Comparison of ENCODE assay signal across 8 mouse cellular contexts in genomic region chr3:87884708-87885251, GRCm38 (mm10). TPM values are rescaled to one million over a fixed set of nuclear protein-coding genes. Genes with fewer than 3 reads are reported as not detected.
DNase-seq lines count a peak whose midpoint lies in the region; ATAC-seq and TF ChIP-seq lines count a peak whose summit lies in the region.

No protein-coding gene starts in this region.

- H3K4me2 ChIP-seq in heart, embryonic 13.5 days, result peak overlapping the region; percentile 97
- peak overlapping the region; percentile 87 for H3K4me2 ChIP-seq in lung, embryonic 15.5 days

- no peaks in the 10 kb centered on the region for H3K9me3 ChIP-seq in E14TG2a.4 (ENCODE audit: low read length)
- H3K9me3 ChIP-seq in heart, embryonic 13.5 days, result peaks cover 12% of the 10 kb centered on the region
- H3K9me3 ChIP-seq in lung, embryonic 15.5 days, result 0 out of 2 replicates have a peak, but pooled peaks cover 2% of the 10 kb centered on the region

- H3K4me3 ChIP-seq in E14TG2a.4 (replicated peaks; ENCODE audit: low read length), result peak overlapping the region; percentile 97
- H3K4me3 ChIP-seq in heart, embryonic 13.5 days, result peak overlapping the region; percentile 85
- H3K4me3 ChIP-seq in lung, embryonic 15.5 days, result peak overlapping the region; percentile 97

- no peak for TF ChIP-seq CTCF in E14TG2a.4 (conservative IDR thresholded peaks at IDR 0.05; ENCODE audit: low read length)

- WGBS in heart, embryonic 13.5 days, result under 1% methylated on average over 28 of the region's 28 CpGs
- WGBS in lung, embryonic 15.5 days, result under 1% methylated on average over 26 of the region's 28 CpGs

- H3K36me3 ChIP-seq in E14TG2a.4 (ENCODE audit: insufficient read depth, low read length), result peaks cover 41% of the 10 kb centered on the region
- H3K36me3 ChIP-seq in heart, embryonic 13.5 days, result peaks cover 27% of the 10 kb centered on the region
- peaks cover 14% of the 10 kb centered on the region for H3K36me3 ChIP-seq in lung, embryonic 15.5 days

- H3K4me1 ChIP-seq in E14TG2a.4 (replicated peaks; ENCODE audit: low read depth, low read length), result peaks cover 36% of the 10 kb centered on the region
- peaks cover 24% of the 10 kb centered on the region for H3K4me1 ChIP-seq in heart, embryonic 13.5 days
- H3K4me1 ChIP-seq in lung, embryonic 15.5 days, result peaks cover 16% of the 10 kb centered on the region

- DNase-seq in ZHBTc4 (ENCODE audit: low read depth, low spot score), result peak; percentile 61
- peak; percentile 77 for DNase-seq in embryo, embryonic 9.5 days (ENCODE audit: extremely low spot score)
- DNase-seq in kidney, postnatal 36 days, result peak; percentile 17 to 52
- peak; percentile 28 for DNase-seq in ovary, postnatal 14 days (ENCODE audit: low spot score)

- no peaks in the 10 kb centered on the region for H3K27me3 ChIP-seq in E14TG2a.4 (ENCODE audit: insufficient read depth, low read length)
- H3K27me3 ChIP-seq in heart, embryonic 13.5 days (replicated peaks), result no peaks in the 10 kb centered on the region
- no peaks in the 10 kb centered on the region for H3K27me3 ChIP-seq in lung, embryonic 15.5 days

- H3K27ac ChIP-seq in heart, embryonic 13.5 days (replicated peaks), result peak overlapping the region; percentile 95
- H3K27ac ChIP-seq in lung, embryonic 15.5 days, result peak overlapping the region; percentile 81

- peak overlapping the region; percentile 98 for H3K9ac ChIP-seq in heart, embryonic 13.5 days
- H3K9ac ChIP-seq in lung, embryonic 15.5 days, result peak overlapping the region; percentile 96

- no peak; the same call in none of the 2 replicates for ATAC-seq in heart, embryonic 13.5 days (ENCODE audit: extremely low read depth, insufficient number of reproducible peaks, low FRiP score, low TSS enrichment)
- ATAC-seq in lung, embryonic 15.5 days (ENCODE audit: borderline replicate concordance, extremely low read depth, low FRiP score, low TSS enrichment), result peak; percentile 19; the same call in 1 of the 2 replicates
- ATAC-seq in monocyte, adult 5-6 weeks (replicated peaks; ENCODE audit: insufficient number of reproducible peaks, low FRiP score, low TSS enrichment, poor library complexity, severe bottlenecking), result no peak

RNA-seq across cellular contexts. Expression of gene Prcc, which starts 0.6 kb away (rescaled TPM):
- polyA plus RNA-seq in heart, embryonic 13.5 days (2015; fragmentation: Nextera tagmentation; extraction: Ambion mirVana), result 9.7 and 11.7 TPM in 2 replicates
- polyA plus RNA-seq in lung, embryonic 15.5 days (2015; fragmentation: Nextera tagmentation; extraction: Ambion mirVana), result 12.1 and 12.3 TPM in 2 replicates
- 18.4 to 35.5 TPM (median 22.3 TPM) in 3 replicates for total RNA-seq in monocyte, adult 5-6 weeks (2017)

RNA-seq across cellular contexts. Expression of gene Hdgf, which starts 21.3 kb away (rescaled TPM):
- 127 and 141 TPM in 2 replicates for polyA plus RNA-seq in heart, embryonic 13.5 days (2015; fragmentation: Nextera tagmentation; extraction: Ambion mirVana)
- 258 and 260 TPM in 2 replicates for polyA plus RNA-seq in lung, embryonic 15.5 days (2015; fragmentation: Nextera tagmentation; extraction: Ambion mirVana)
- total RNA-seq in monocyte, adult 5-6 weeks (2017), result 64.5 to 128 TPM (median 77.2 TPM) in 3 replicates

RNA-seq across cellular contexts. Expression of gene Mrpl24, which starts 34.5 kb away (rescaled TPM):
- polyA plus RNA-seq in heart, embryonic 13.5 days (2015; fragmentation: Nextera tagmentation; extraction: Ambion mirVana), result 55.0 and 57.2 TPM in 2 replicates
- 70.5 and 70.9 TPM in 2 replicates for polyA plus RNA-seq in lung, embryonic 15.5 days (2015; fragmentation: Nextera tagmentation; extraction: Ambion mirVana)
- 149 to 161 TPM (median 154 TPM) in 3 replicates for total RNA-seq in monocyte, adult 5-6 weeks (2017)

RNA-seq across cellular contexts. Expression of gene Sh2d2a, which starts 38.2 kb away (rescaled TPM):
- 0.04 and 0.17 TPM in 2 replicates for polyA plus RNA-seq in heart, embryonic 13.5 days (2015; fragmentation: Nextera tagmentation; extraction: Ambion mirVana)
- polyA plus RNA-seq in lung, embryonic 15.5 days (2015; fragmentation: Nextera tagmentation; extraction: Ambion mirVana), result 0.42 and 1.0 TPM in 2 replicates
- 64.0 to 201 TPM (median 71.7 TPM) in 3 replicates for total RNA-seq in monocyte, adult 5-6 weeks (2017)

RNA-seq across cellular contexts. Expression of gene Isg20l2, which starts 45.3 kb away (rescaled TPM):
- polyA plus RNA-seq in heart, embryonic 13.5 days (2015; fragmentation: Nextera tagmentation; extraction: Ambion mirVana), result 28.9 and 30.1 TPM in 2 replicates
- 60.1 and 63.0 TPM in 2 replicates for polyA plus RNA-seq in lung, embryonic 15.5 days (2015; fragmentation: Nextera tagmentation; extraction: Ambion mirVana)
- 33.3 to 49.0 TPM (median 35.4 TPM) in 3 replicates for total RNA-seq in monocyte, adult 5-6 weeks (2017)
